Mouse (Mus musculus): ENCODE data around the gene Gm42421.

Gm42421 gene

GRCm38 (mm10) chr5:143941588-143941987 is 13.6 kb downstream of the Gm42421 start:
- DNase-seq, result no peak

GRCm38 (mm10) chr5:143943231-143944125 is 15.5 kb downstream of the Gm42421 start:
- no peak for DNase-seq

- DNase-seq, result no peak
Measured at GRCm38 (mm10) chr5:143948361-143948760, 20.4 kb downstream of the Gm42421 start.

GRCm38 (mm10) chr5:143950016-143950415 is 22.0 kb downstream of the Gm42421 start:
- no peak for DNase-seq

- DNase-seq, result no peak
Measured at GRCm38 (mm10) chr5:143957101-143957500, 29.1 kb downstream of the Gm42421 start.

- no peak for DNase-seq
Measured at GRCm38 (mm10) chr5:143959551-143959950, 31.6 kb downstream of the Gm42421 start.

GRCm38 (mm10) chr5:143961176-143961575 is 33.2 kb downstream of the Gm42421 start:
- DNase-seq, result no peak

- DNase-seq, result no peak
Measured at GRCm38 (mm10) chr5:143965586-143966345, 37.8 kb downstream of the Gm42421 start.

GRCm38 (mm10) chr5:143966671-143967070 is 38.7 kb downstream of the Gm42421 start:
- DNase-seq, result no peak

- DNase-seq, result no peak
Measured at GRCm38 (mm10) chr5:143972628-143973027, 44.7 kb downstream of the Gm42421 start.

GRCm38 (mm10) chr5:143974931-143975630 is 47.1 kb downstream of the Gm42421 start:
- peak; percentile 73 for DNase-seq

- no peak for DNase-seq
Measured at GRCm38 (mm10) chr5:143975631-143975933, 47.6 kb downstream of the Gm42421 start.

GRCm38 (mm10) chr5:143976232-143976631 is 48.3 kb downstream of the Gm42421 start:
- no peak for DNase-seq

GRCm38 (mm10) chr5:143976726-143977431 is 48.9 kb downstream of the Gm42421 start:
- no peak for DNase-seq

GRCm38 (mm10) chr5:143980858-143981257 is 52.9 kb downstream of the Gm42421 start:
- DNase-seq, result peak; percentile 19

- DNase-seq, result no peak
Measured at GRCm38 (mm10) chr5:143982361-143982760, 54.4 kb downstream of the Gm42421 start.

- DNase-seq, result no peak
Measured at GRCm38 (mm10) chr5:143985381-143985780, 57.4 kb downstream of the Gm42421 start.

Measured in embryo, embryonic 11 days (tissue).